Mouse (Mus musculus) CH12.LX (cell line): ENCODE results near the gene Gper1. TPM values are rescaled to one million over a fixed set of nuclear protein-coding genes. Genes with fewer than 3 reads are reported as not detected.

Experiments
- DNase-seq: peaks from one replicate; pipeline ENCODE4 v3.0.0-alpha.2; 2013; ENCODE audit errors: extremely low read depth
- H3K27ac ChIP-seq: 2 replicates; pipeline ENCODE4 v1.5.1; 2012; ENCODE audit warnings: low read depth, mild to moderate bottlenecking, control low read depth, moderate library complexity; ENCODE audit not compliant: insufficient read depth
- H3K27me3 ChIP-seq: replicated peaks from 2 replicates; pipeline ENCODE3; 2012; ENCODE audit warnings: inconsistent platforms
- H3K36me3 ChIP-seq, 2 experiments: replicated peaks in 1 of 2; 2 replicates each; pipeline versions ENCODE3 to v1.6.1; 2012; ENCODE audit warnings: inconsistent platforms in 1 of 2, low read length in 1 of 2, mild to moderate bottlenecking in 1 of 2, mixed read lengths in 1 of 2, moderate library complexity in 1 of 2; ENCODE audit not compliant: control insufficient read depth in 1 of 2, insufficient read depth in 1 of 2
- H3K4me1 ChIP-seq, 2 experiments: 2 replicates each; pipeline ENCODE4 v1.6.1; 2012; ENCODE audit warnings: inconsistent platforms in 1 of 2, moderate library complexity in 1 of 2; ENCODE audit not compliant: insufficient read depth in 2 of 2, control insufficient read depth in 1 of 2
- H3K4me2 ChIP-seq: 2 replicates; pipeline ENCODE4 v1.6.1; 2012; ENCODE audit warnings: low read depth, mild to moderate bottlenecking, control low read depth; ENCODE audit not compliant: poor library complexity, insufficient read depth, severe bottlenecking
- H3K4me3 ChIP-seq, 3 experiments: fragments of 150-350 bp in 1 of 3; sonication (generic) in 1 of 3; replicated peaks in 1 of 3; 2 replicates each; pipeline versions ENCODE3 to v1.5.1; 2011 to 2012; ENCODE audit warnings: low read depth in 2 of 3, low read length in 2 of 3, mild to moderate bottlenecking in 2 of 3, moderate library complexity in 2 of 3, control low read depth in 1 of 3, improper control_type of control experiment in 1 of 3, inconsistent platforms in 1 of 3, mixed read lengths in 1 of 3; ENCODE audit not compliant: poor library complexity in 1 of 3
- H3K79me2 ChIP-seq: replicated peaks from 2 replicates; pipeline ENCODE4 v1.6.1; 2012; ENCODE audit warnings: mild to moderate bottlenecking, moderate library complexity; ENCODE audit not compliant: control insufficient read depth, poor library complexity, insufficient read depth, severe bottlenecking; ENCODE audit errors: extremely low read depth
- H3K9ac ChIP-seq: 2 replicates; pipeline ENCODE4 v1.6.1; 2012; ENCODE audit warnings: low read depth, mild to moderate bottlenecking, control low read depth, moderate library complexity; ENCODE audit not compliant: insufficient read depth
- H3K9me3 ChIP-seq: replicated peaks from 2 replicates; pipeline ENCODE3; 2012; ENCODE audit warnings: low read length, inconsistent platforms, mixed read lengths
- CHD1 ChIP-seq: IDR thresholded peaks from 2 replicates; pipeline ENCODE4 v1.6.1; 2012; ENCODE audit warnings: low read depth, low read length, improper control_type of control experiment, inconsistent platforms
- E2F4 ChIP-seq: IDR thresholded peaks from 2 replicates; pipeline ENCODE4 v1.6.1; 2011; ENCODE audit warnings: low read depth, low read length, improper control_type of control experiment; ENCODE audit not compliant: insufficient replicate concordance
- ELF1 ChIP-seq: IDR thresholded peaks from 2 replicates; pipeline ENCODE4 v1.6.1; 2014; ENCODE audit warnings: low read depth, mild to moderate bottlenecking, inconsistent platforms, low read length, improper control_type of control experiment
- EP300 ChIP-seq: IDR thresholded peaks from 2 replicates; pipeline ENCODE4 v1.6.1; 2011; ENCODE audit warnings: low read length, improper control_type of control experiment
- IRF4 ChIP-seq: IDR thresholded peaks from 2 replicates; pipeline ENCODE4 v1.6.1; 2014; ENCODE audit warnings: low read depth, mild to moderate bottlenecking, inconsistent platforms, low read length, improper control_type of control experiment
- KAT2A ChIP-seq: IDR thresholded peaks from 2 replicates; pipeline ENCODE4 v1.6.1; 2012; ENCODE audit warnings: low read length, improper control_type of control experiment, inconsistent platforms; ENCODE audit not compliant: insufficient replicate concordance
- MAX ChIP-seq: IDR thresholded peaks from 2 replicates; pipeline ENCODE4 v1.6.1; 2011; ENCODE audit warnings: low read length, improper control_type of control experiment
- MAZ ChIP-seq: IDR thresholded peaks from 2 replicates; pipeline ENCODE4 v1.6.1; 2012; ENCODE audit warnings: low read depth, mild to moderate bottlenecking, inconsistent platforms, low read length, improper control_type of control experiment, moderate library complexity
- MEF2A ChIP-seq: IDR thresholded peaks from 2 replicates; pipeline ENCODE4 v1.6.1; 2014; ENCODE audit warnings: low read depth, mild to moderate bottlenecking, inconsistent platforms, low read length, improper control_type of control experiment, borderline replicate concordance
- MXI1 ChIP-seq: IDR thresholded peaks from 2 replicates; pipeline ENCODE4 v1.6.1; 2011; ENCODE audit warnings: mild to moderate bottlenecking, low read depth, low read length, improper control_type of control experiment
- NRF1 ChIP-seq: IDR thresholded peaks from 2 replicates; pipeline ENCODE4 v1.6.1; 2014; ENCODE audit warnings: low read depth, mild to moderate bottlenecking, inconsistent platforms, low read length, improper control_type of control experiment, moderate library complexity
- RCOR1 ChIP-seq: conservative IDR thresholded peaks from 2 replicates; pipeline ENCODE4 v1.6.1; 2012; ENCODE audit warnings: low read depth, mild to moderate bottlenecking, inconsistent platforms, low read length, improper control_type of control experiment
- ZNF384 ChIP-seq: IDR thresholded peaks from 2 replicates; pipeline ENCODE4 v1.6.1; 2012; ENCODE audit warnings: low read depth, low read length, improper control_type of control experiment, inconsistent platforms
- dilution Hi-C: fragments of 300-500 bp; cut with MboI; formaldehyde crosslinking; loops from 2 replicates; pipeline ENCODE4 v1.14.3; 2020; ENCODE audit warnings: low sequenced_read_pairs; ENCODE audit not compliant: extremely low pct_unique_long_range_greater_than_20kb, extremely low pct_ligation_motif_present
- in situ Hi-C: fragments of 300-500 bp; cut with MboI; formaldehyde crosslinking; loops from 3 replicates; pipeline ENCODE4 v1.14.3; 2019; ENCODE audit warnings: low sequenced_read_pairs, low pct_ligation_motif_present, low pct_unique_long_range_greater_than_20kb, mixed read lengths
- polyA plus RNA-seq: library from polyadenylated mRNA; unstranded; fragments of >175 nt; gene quantifications from 2 replicates; pipeline ENCODE4 v1.2.1, GENCODE M21; 2012; ENCODE audit warnings: low read depth; ENCODE audit not compliant: insufficient read length
- total RNA-seq, 2 experiments: library from RNA; depleted of rRNA; stranded (reverse); fragments of 300-350 nt in 1 of 2; fragments of >200 nt in 1 of 2; gene quantifications; 2 replicates each; pipeline ENCODE4 v1.2.3; 2012 to 2014

Gene Gper1
- total and polyA plus RNA-seq, 3 experiments: 0.13 TPM; not detected in 2

DNA sequence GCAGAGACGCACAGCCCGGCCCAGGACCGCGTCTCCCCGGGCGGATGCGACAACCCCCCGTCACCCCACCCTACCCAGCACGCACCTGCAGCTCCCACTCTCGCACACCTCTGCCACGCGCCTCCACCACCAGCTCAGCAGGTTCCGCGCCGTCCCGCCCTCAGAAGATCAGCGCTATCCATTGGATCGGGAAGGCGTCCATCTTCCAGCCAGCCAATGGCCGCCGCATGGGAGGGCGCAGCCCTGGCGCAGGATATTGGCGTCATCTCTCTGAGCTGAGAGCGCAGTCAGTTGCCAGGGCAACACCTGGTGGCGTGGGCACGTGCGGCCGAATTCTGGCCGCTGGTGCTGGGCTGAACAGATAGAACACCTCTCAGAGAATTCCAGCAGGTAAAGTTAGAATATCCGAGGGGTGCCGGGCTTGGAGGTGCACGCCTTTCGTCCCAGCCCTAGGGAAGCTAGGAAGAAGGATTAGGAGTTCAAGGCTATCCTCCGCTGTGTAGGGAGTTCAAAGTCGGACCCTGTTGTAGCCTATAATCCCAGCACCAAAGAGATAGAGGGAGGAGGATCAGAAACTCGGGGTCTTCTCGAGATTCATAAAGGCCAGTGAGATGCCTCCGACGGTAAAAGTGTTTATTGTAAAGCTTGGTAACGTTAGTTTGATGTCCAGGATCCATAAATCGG is 37.6 kb downstream of the Gper1 start, which contains the start of gene 3110082I17Rik (continued):
- TF ChIP-seq KAT2A (peak; percentile 77; the same call in 1 of the 2 replicates), RCOR1 (peak; percentile 65; the same call in 1 of the 2 replicates), MXI1 (peak; percentile 100), MEF2A (0 out of 2 replicates have a peak, but pooled peaks have one; percentile 52)
- TF ChIP-seq, all 38 proteins: peak for 22

DNA sequence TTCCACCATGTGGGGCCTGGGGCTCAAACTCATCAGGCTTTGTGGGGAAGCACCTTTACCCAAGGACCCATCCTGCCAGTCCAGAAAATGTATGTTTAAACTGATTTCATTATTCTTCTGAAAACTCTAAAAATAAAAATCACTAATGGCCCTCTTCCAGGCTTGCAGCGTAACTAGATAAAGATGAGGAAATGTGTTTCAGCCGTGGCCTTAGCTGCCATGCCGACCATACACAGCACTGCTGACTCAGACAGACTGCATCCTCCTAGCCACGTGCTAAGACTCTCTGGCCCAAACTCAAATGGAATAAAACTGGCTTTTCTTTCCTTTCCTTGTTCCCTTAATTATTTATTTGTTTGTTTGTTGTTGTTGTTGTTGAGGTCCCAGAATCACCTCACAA is 41.9 kb downstream of the Gper1 start:
- Histone ChIP-seq H3K9me3 (no peaks in the 10 kb centered on the region), H3K27me3 (no peaks in the 10 kb centered on the region), H3K9ac (no peak overlapping the region), H3K4me1 (peaks cover 2 to 7% of the 10 kb centered on the region in 2 experiments; a peak in 3 of 4 replicates), H3K36me3 (no peaks in the 10 kb centered on the region), H3K4me3 (no peak overlapping the region), H3K4me2 (no peak overlapping the region), H3K79me2 (no peaks in the 10 kb centered on the region), H3K27ac (no peak overlapping the region)
- dilution Hi-C loops (no loop called here), in situ Hi-C loops (loop anchor here (25.0 kb wide), 1 partner anchor 103 kb away; the partner anchor contains the start of genes Cox19 and Cyp2w1)
- no peak for DNase-seq
- TF ChIP-seq NRF1: no peak
- no peak for TF ChIP-seq CHD1
- no peak for TF ChIP-seq EP300
- no peak for TF ChIP-seq ELF1
- no peak for TF ChIP-seq IRF4

DNA sequence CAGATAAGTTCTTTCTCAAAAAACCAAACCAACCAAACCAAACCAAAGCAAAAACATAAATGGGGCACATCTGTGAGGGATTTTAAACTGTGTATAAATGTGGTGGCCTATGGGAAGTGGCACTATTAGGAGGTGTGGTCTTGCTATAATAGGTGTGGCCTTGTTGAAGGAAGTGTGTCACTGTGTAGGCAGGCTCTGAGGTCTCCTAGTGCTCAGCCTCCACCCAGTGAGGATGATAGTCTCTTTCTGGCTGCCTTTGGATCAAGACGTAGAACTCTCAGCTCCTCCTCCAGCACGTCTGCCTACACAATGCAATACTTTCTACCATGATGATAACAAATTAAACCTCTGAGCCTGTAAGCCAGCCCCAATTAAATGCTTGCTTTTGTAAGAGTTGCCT is 43.4 kb downstream of the Gper1 start:
- Histone ChIP-seq H3K9me3 (no peaks in the 10 kb centered on the region), H3K36me3 (peaks cover 2 to 8% of the 10 kb centered on the region in 2 experiments), H3K4me2 (no peak overlapping the region), H3K4me3 (no peak overlapping the region), H3K27me3 (no peaks in the 10 kb centered on the region), H3K4me1 (no peaks in the 10 kb centered on the region), H3K79me2 (no peaks in the 10 kb centered on the region), H3K9ac (no peak overlapping the region)
- dilution Hi-C loops: no loop called here
- in situ Hi-C loops: loop anchor here (25.0 kb wide), 1 partner anchor 104 kb away; the partner anchor contains the start of genes Cox19 and Cyp2w1
- no peak for DNase-seq
- TF ChIP-seq IRF4 (no peak), MEF2A (no peak), ELF1 (no peak), ZNF384 (no peak), E2F4 (no peak), MAZ (no peak), MAX (no peak)
- TF ChIP-seq, all 38 proteins: peak for 0
- no peak overlapping the region for H3K27ac ChIP-seq
